Mouse (Mus musculus): Measurements from ENCODE around the gene D230025D16Rik. TPM values are rescaled to one million over a fixed set of nuclear protein-coding genes. Genes with fewer than 3 reads are reported as not detected.
A peak's percentile ranks its signal among the peaks of the same experiment; 100 is the strongest.
"Not testable (repeated sequence)": the region's sequence is repeated elsewhere in the genome, so short reads cannot be mapped to it uniquely, and the experiment has no call there.

Gene D230025D16Rik
- polyA plus RNA-seq (2012; rRNA removed) = 24.6 and 26.4 TPM in 2 replicates

DNA sequence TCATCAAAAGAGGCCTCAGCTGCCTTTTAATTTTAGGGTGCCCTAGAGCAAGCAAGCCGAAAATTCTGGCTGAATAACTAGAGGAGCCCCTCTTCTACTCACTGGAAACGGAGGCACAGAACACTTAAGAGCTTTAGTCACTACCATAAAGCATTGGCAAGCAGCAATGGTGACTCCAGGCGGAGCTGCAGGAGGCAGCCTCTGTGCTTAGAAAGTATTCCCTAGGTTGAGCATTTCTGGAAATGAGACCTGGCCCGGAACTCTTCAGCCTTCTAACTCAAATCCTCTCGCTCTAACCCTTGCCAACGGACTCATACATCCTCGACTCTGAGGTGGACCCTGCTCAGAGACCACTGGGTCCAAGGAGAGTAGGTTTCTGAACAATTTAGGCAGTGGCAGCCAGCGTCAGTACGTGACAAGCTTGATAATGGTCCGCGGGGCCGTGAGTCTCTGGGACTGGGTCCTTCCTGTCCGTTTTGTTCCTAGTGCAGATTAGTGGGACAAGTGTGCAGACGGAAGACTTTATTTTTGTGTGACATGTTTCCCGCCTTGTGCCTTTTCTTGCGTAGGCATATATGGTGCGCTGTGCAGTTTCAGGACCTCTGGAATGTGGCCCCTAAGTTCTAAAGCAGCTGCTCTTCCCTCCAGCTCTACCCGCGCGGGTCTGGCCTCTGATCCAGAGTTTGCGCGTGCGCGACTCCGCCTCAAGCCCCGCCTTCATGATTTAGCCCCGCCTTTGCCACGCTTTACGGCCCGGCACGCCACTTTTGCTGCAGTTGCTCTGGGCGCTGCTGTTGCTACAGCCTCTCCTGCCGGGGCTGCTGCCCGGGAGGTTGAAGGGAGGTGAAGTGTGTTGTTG is at the start of gene D230025D16Rik:
Gene D230025D16Rik, plus strand, starts transcription at position 733 of the 859 bp plus-strand sequence.
- WGBS = 5% methylated on average over 34 of the region's 34 CpGs
- peaks cover 6% of the 10 kb centered on the region for H3K4me1 ChIP-seq (replicated peaks; ENCODE audit: control insufficient read depth, insufficient read depth, low read length)
- H3K27ac ChIP-seq (ENCODE audit: control insufficient read depth, insufficient read depth, low read length) = no peak within 1 kb of the TSS; the same call in 1 of the 2 replicates
- peak; percentile 96 for DNase-seq
- no peaks in the 10 kb centered on the region for H3K27me3 ChIP-seq (ENCODE audit: control insufficient read depth, insufficient read depth, low read length)
- H3K4me3 ChIP-seq (ENCODE audit: control insufficient read depth, insufficient read depth, low read length) = peak within 1 kb of the TSS; percentile 60
- TF ChIP-seq CTCF (IDR thresholded peaks at IDR 0.05; ENCODE audit: borderline replicate concordance, control insufficient read depth, extremely low read depth, insufficient read depth, low read length, poor library complexity) = peak; percentile 65; the same call in 1 of the 2 replicates
- peak; percentile 88 for TF ChIP-seq POLR2A (IDR thresholded peaks at IDR 0.05; ENCODE audit: control insufficient read depth, extremely low read depth, insufficient read depth, low read length, poor library complexity)
- no peaks in the 10 kb centered on the region for H3K36me3 ChIP-seq (ENCODE audit: control insufficient read depth, insufficient read depth, low read length)

DNA sequence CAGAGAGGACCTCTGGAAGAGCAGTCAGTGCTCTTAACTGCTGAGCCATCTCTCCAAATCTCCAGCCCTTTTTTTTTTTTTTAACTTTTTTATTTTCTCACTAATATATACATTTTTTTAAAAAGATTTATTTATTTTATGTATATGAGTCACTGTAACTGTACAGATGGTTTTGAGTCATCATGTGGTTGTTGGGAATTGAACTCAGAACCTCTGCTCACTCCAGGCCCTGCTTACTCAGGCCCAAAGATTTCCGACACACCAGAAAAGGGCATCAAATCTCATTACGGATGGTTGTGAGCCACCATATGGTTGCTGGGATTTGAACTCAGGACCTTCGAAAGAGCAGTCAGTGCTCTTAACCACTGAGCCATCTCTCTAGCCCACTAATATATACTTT is 49.7 kb upstream of the D230025D16Rik start:
- DNase-seq; H3K4me3 ChIP-seq (ENCODE audit: control insufficient read depth, insufficient read depth, low read length); H3K27me3 ChIP-seq (ENCODE audit: control insufficient read depth, insufficient read depth, low read length); H3K27ac ChIP-seq (ENCODE audit: control insufficient read depth, insufficient read depth, low read length); H3K4me1 ChIP-seq (replicated peaks; ENCODE audit: control insufficient read depth, insufficient read depth, low read length): not testable (repeated sequence)
- 96% methylated on average over 3 of the region's 3 CpGs for WGBS
- peaks cover 28% of the 10 kb centered on the region for H3K36me3 ChIP-seq (ENCODE audit: control insufficient read depth, insufficient read depth, low read length)

DNA sequence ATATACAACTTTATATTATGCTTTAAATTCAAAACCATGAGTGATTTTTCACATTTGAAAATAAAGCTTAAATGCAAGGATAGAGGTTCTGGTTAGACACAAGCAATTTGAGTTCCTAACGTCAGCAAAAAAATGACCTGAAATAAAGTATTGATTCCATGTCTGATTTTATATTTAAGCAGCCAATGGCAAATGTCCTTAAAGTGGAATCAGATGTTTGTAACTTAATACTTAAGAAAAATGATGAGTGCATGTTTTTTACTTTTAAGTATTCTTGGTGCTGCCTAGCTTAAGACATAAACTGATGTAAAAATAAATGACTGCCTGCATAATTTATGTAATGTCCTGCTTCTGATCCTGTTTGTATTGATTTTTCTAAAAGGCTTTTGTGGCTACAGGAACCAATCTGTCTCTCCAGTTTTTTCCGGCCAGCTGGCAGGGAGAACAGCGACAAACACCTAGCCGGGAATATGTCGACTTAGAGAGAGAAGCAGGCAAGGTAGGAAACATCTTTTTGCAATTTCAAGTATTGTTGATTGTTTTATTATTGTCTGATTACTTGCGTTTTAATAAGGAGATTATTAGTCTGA is 46.6 kb upstream of the D230025D16Rik start:
- no peaks in the 10 kb centered on the region for H3K27me3 ChIP-seq (ENCODE audit: control insufficient read depth, insufficient read depth, low read length)
- no peak overlapping the region for H3K27ac ChIP-seq (ENCODE audit: control insufficient read depth, insufficient read depth, low read length)
- peaks cover 45% of the 10 kb centered on the region for H3K36me3 ChIP-seq (ENCODE audit: control insufficient read depth, insufficient read depth, low read length)
- TF ChIP-seq POLR2A (IDR thresholded peaks at IDR 0.05; ENCODE audit: control insufficient read depth, extremely low read depth, insufficient read depth, low read length, poor library complexity) (no peak), CTCF (IDR thresholded peaks at IDR 0.05; ENCODE audit: borderline replicate concordance, control insufficient read depth, extremely low read depth, insufficient read depth, low read length, poor library complexity) (no peak)
- peaks cover 2% of the 10 kb centered on the region; the same call in 1 of the 2 replicates for H3K4me1 ChIP-seq (replicated peaks; ENCODE audit: control insufficient read depth, insufficient read depth, low read length)
- WGBS = 96% methylated on average over 6 of the region's 6 CpGs
- H3K4me3 ChIP-seq (ENCODE audit: control insufficient read depth, insufficient read depth, low read length) = no peak overlapping the region
- DNase-seq = no peak

DNA sequence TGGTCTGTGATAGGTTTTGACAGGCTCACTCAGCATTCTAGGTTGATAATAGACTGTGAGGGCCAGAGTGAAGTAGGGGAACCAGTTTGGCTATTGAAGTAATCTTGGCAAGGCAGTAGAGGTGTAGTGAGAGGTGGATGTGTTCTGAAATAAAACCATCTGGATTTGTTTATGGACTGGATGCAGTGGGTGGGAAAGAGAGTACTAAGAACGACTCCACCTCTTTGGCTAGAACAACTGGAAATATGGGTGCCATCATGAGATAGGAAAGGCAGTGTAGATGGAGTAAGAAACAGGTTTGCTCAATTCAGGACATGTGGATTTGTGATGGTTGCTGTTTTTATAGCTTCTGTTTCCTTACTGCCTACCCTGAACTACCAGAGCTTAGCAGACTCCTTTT is 42.7 kb upstream of the D230025D16Rik start:
- no peak for DNase-seq
- WGBS = 83% methylated on average over 1 of the region's 1 CpGs
- Histone ChIP-seq H3K27me3 (ENCODE audit: control insufficient read depth, insufficient read depth, low read length) (no peaks in the 10 kb centered on the region), H3K4me1 (replicated peaks; ENCODE audit: control insufficient read depth, insufficient read depth, low read length) (no peaks in the 10 kb centered on the region), H3K36me3 (ENCODE audit: control insufficient read depth, insufficient read depth, low read length) (peaks cover 38% of the 10 kb centered on the region), H3K27ac (ENCODE audit: control insufficient read depth, insufficient read depth, low read length) (no peak overlapping the region), H3K4me3 (ENCODE audit: control insufficient read depth, insufficient read depth, low read length) (no peak overlapping the region)
- TF ChIP-seq POLR2A (IDR thresholded peaks at IDR 0.05; ENCODE audit: control insufficient read depth, extremely low read depth, insufficient read depth, low read length, poor library complexity) (no peak), CTCF (IDR thresholded peaks at IDR 0.05; ENCODE audit: borderline replicate concordance, control insufficient read depth, extremely low read depth, insufficient read depth, low read length, poor library complexity) (no peak)

DNA sequence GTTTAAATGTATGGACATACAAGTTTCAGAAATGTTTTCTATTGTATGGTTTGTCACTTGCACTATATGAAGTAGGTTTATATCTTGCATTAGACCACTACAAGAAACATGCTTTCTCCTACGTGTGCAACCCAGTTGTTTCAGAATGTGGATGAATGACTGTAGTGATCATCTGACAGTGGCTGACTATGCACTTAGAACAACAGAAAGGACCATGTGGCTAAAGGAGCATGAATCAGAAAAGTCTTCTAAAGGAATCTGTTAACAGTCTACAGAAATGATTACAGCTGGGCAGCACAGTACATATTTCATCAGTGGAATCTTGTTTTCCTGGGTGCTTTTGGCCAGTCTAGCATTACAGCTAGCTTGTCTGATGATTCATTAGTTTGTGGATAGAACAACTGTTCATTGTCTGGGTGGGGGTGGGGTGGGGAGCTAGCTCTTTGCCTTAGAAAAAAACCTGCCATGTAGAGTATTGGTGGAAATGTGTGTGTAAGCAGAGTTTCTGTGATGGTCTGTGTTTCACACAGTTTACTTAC is 38.4 kb upstream of the D230025D16Rik start:
- Histone ChIP-seq H3K27ac (ENCODE audit: control insufficient read depth, insufficient read depth, low read length) (no peak overlapping the region), H3K27me3 (ENCODE audit: control insufficient read depth, insufficient read depth, low read length) (no peaks in the 10 kb centered on the region), H3K36me3 (ENCODE audit: control insufficient read depth, insufficient read depth, low read length) (peaks cover 13% of the 10 kb centered on the region), H3K4me1 (replicated peaks; ENCODE audit: control insufficient read depth, insufficient read depth, low read length) (no peaks in the 10 kb centered on the region), H3K4me3 (ENCODE audit: control insufficient read depth, insufficient read depth, low read length) (no peak overlapping the region)
- TF ChIP-seq CTCF (IDR thresholded peaks at IDR 0.05; ENCODE audit: borderline replicate concordance, control insufficient read depth, extremely low read depth, insufficient read depth, low read length, poor library complexity) = no peak
- TF ChIP-seq POLR2A (IDR thresholded peaks at IDR 0.05; ENCODE audit: control insufficient read depth, extremely low read depth, insufficient read depth, low read length, poor library complexity) = no peak
- DNase-seq = no peak
- 83% methylated on average over 1 of the region's 1 CpGs for WGBS

DNA sequence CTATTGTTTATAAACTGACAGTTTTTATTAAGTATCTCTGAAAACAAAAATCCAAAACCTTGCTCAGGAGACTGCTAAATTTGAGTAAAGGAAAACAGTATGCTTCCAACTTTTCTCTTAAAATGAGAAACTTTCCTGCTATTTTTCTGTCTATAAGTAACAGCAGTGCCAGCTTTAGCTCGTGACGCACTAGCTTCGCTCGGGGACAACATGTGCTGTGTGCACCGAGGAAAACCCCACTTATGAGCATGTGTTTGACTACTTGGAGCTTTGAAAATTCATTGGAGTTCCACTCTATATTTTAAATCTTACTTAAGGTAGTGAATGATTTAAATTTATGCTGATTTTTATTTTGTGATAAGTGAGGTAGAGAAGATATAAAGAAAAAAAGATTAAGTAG is 32.8 kb upstream of the D230025D16Rik start:
- no peak for DNase-seq
- Histone ChIP-seq H3K36me3 (ENCODE audit: control insufficient read depth, insufficient read depth, low read length) (peaks cover 43% of the 10 kb centered on the region), H3K4me3 (ENCODE audit: control insufficient read depth, insufficient read depth, low read length) (no peak overlapping the region), H3K27me3 (ENCODE audit: control insufficient read depth, insufficient read depth, low read length) (no peaks in the 10 kb centered on the region), H3K27ac (ENCODE audit: control insufficient read depth, insufficient read depth, low read length) (no peak overlapping the region), H3K4me1 (replicated peaks; ENCODE audit: control insufficient read depth, insufficient read depth, low read length) (no peaks in the 10 kb centered on the region)
- no peak for TF ChIP-seq POLR2A (IDR thresholded peaks at IDR 0.05; ENCODE audit: control insufficient read depth, extremely low read depth, insufficient read depth, low read length, poor library complexity)
- no peak for TF ChIP-seq CTCF (IDR thresholded peaks at IDR 0.05; ENCODE audit: borderline replicate concordance, control insufficient read depth, extremely low read depth, insufficient read depth, low read length, poor library complexity)
- 94% methylated on average over 5 of the region's 5 CpGs for WGBS
